Mouse (Mus musculus): Measurements from ENCODE around the gene Gpsm3. TPM values are rescaled to one million over a fixed set of nuclear protein-coding genes. Genes with fewer than 3 reads are reported as not detected.

Gpsm3 gene
- total RNA-seq, 2 experiments from 2014 or later = 5.1 to 5.6 TPM

DNA sequence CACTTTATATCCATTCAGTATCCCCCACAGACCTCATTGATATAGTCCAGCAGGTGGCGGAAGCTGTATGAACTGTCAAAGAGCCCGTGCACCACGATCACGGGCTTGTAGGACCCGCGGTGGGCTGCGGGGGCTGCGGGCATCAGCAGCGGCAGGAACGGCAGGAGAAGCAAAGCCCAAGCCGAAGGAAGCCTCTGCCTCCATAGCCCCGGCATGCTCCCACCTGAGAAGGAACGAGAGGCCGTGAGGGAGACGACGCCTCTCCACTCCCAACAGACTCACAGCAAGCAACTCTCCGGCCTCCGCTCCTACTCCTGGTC lies 37.1 kb downstream of the Gpsm3 start:
- DNase-seq = peak; percentile 52 to 63
- intact Hi-C loops (cut with DNase I) = loop anchor here (2.0 kb wide), 1 partner anchor 18 kb away; the partner anchor contains the start of gene Fkbpl

DNA sequence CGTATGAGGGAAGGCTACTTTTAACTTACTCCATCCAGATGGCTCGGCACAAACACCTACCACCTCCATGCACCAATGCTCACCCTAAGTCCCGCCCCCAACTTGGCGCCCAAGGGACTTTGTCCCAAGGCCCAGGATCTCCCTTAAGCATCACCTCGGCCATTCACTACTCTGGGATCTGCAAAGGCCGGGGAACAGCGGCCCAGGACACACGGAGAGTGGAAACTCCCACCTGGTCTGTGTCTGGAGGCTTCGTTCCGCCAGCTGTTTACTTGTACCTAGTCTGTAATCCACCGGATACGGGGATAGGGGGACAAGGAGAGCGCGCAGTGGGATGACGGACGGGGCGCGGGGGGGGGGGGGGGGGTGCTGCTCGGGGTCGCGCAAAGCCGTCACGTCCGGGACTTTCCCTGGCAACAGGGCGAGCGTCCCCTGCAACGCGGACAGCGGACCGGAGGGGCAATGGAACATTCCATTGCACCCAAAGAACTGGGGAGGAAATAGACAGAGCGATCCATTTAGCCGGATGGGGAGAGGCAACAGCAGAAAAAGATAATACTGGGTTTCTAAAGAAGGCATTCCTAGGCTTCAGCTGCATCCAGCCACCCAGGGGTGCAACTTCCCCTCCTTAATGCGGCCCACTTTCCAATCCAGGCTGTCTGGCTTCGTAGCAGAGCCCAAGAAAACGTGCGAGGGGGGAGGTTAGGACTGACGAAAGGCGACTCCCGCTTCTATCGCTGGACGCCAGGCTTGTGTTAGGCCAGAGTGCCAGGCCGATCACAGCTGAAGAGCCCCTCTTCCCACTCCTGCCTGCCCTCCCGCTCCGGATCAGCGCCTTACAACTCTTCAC lies 37.7 kb downstream of the Gpsm3 start:
- peak; percentile 92 to 93 for DNase-seq
- intact Hi-C loops (cut with DNase I) = loop anchor here (2.0 kb wide), 1 partner anchor 17 kb away; the partner anchor contains the start of gene Fkbpl

DNA sequence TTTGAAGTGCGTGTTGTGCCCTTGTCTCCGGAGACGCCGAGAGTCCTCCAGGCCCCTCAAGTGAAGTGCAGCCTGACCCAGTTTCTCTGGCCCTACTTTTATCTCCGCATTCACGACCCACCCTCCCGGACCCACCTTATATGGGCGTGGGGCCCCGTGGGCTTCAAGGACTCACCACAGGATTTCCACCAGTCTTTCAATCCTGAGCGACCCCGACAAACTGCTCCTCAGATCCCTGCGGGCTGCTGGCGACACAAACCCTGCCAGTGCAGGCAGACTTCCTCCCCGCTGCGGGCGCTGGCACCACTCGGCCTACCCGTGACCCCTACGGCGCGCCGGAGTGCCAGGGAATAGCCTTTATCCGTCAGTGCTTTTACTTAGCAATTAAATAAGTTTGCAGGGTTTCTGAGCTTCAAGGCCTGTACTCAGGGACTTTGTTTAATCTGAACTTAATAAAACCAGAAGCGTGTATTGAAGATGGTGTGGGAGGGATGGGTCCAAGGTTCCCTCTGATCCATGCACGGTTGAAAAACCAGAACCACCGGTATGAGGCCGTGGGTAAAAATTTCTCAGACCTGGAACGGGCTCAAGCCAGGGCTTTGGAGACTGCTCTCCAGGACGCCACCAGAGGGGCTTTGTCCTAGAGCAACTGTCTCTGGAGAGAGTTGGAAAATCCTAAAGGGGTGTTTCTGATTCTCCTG lies 38.5 kb downstream of the Gpsm3 start, which contains the start of gene Ppt2:
Ppt2 (minus strand) TSS at position 568 of the 701 bp plus-strand sequence.
- DNase-seq = peak in 1 of 2 experiments; percentile 75
- intact Hi-C loops (cut with DNase I) = loop anchor here (2.0 kb wide), 1 partner anchor 17 kb away; the partner anchor contains the start of gene Fkbpl

DNA sequence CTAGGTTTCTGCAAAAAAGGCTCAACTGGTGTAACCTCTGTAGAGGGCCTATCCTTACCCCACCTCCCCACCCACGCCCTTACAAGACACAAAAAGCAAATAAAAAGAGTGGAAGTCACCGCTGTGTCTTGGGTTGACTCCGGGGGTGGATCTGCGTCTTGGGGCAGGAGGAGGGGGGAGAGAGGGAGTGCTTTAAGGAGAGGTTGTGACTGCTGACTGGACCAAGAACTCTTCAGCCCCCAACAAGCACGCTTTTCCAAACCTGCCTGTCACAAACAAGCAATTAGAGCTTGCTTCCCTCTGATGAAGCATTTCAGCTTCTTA lies 39.0 kb downstream of the Gpsm3 start:
- no peak for DNase-seq
- intact Hi-C loops (cut with DNase I) = no loop called here

DNA sequence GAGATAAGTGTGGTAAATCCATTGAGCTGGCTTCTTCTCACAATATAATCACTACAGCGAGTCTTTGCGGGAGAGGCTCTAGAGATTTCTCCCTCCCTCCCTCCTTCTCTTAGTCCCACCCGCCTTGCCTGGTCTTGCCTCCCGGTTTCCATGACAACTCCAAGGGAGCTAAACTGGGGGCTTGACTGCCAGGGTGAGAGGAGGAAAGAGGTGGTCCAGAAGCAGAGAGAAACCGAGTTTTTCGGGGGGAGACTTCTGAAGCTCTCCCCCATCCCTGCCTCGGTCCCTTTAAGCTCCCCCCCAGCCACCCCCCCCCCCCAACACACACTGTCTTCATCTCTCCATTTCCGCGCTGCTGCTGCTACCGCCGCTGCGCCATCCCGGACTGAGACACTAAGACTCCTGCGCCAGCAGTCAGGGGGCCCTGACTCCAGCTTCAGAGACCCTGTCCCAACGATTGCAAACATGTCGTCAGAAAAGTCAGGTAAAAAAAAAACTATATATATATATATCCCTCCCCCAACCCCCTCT lies 39.7 kb downstream of the Gpsm3 start, which contains the start of gene Prrt1:
Prrt1 (plus strand) TSS at position 313 of the 531 bp plus-strand sequence.
- DNase-seq = no peak

DNA sequence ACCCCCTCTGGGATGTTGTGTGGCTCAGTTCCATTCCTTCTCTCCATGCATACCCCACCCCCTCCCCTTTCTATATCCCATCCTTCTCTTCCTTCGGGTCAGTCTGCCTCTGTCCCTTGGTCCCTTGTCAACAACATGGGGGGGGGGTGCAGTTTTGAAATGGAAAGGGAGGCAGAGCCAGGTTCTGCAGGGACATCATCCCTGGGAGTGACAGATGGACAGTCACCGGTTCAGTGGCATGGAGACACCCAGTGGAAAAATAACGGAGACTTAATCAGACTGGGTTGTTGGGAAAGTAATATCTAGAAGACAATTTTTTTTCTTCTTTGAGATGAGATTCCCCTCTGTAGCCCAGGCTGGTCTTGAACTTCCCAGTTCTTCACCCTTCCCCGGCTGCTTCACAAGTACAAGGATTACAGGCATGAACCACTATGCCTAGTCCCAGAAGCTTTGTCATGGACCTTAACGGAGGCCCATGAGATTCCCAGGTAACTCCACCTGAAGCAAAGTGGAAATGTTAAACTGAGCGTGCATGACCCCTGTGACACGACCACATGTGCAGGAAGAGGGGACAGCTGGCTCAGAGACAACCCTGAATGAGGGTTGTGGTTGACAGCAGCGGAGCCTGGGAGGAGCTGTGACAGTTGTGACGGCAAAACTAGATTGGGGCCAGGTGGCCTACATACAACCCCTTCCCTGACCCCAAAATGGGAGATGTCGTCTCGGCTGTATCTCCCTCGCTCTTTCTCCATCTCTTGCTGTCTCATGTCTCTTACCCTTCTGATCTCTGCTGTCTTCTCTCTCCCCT lies 40.4 kb downstream of the Gpsm3 start:
- intact Hi-C loops (cut with DNase I) = no loop called here
- no peak for DNase-seq

More for the DNA sequence above, 39.7 kb downstream of the Gpsm3 start, which contains the start of gene Prrt1:
- intact Hi-C loops (cut with DNase I) = no loop called here

DNA sequence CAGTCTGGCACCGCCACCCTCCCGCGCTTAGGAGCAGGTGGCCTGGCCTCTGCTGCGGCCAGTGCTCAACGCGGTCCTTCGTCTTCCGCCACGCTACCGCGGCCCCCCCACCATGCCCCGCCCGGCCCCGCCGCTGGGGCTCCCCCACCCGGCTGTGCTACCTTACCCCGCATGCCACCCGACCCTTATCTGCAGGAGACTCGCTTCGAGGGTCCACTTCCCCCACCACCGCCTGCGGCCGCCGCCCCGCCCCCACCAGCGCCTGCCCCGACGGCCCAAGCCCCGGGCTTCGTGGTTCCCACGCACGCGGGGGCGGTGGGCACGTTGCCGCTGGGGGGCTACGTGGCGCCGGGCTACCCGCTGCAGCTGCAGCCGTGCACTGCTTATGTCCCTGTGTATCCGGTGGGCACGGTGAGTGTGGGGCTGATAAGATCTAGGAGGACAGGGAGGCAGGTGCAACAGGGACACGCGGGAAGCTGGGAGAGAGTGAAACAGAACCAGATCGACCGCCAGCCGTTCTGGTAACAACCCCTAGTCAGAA lies 41.2 kb downstream of the Gpsm3 start:
- intact Hi-C loops (cut with DNase I) = no loop called here
- DNase-seq = no peak

DNA sequence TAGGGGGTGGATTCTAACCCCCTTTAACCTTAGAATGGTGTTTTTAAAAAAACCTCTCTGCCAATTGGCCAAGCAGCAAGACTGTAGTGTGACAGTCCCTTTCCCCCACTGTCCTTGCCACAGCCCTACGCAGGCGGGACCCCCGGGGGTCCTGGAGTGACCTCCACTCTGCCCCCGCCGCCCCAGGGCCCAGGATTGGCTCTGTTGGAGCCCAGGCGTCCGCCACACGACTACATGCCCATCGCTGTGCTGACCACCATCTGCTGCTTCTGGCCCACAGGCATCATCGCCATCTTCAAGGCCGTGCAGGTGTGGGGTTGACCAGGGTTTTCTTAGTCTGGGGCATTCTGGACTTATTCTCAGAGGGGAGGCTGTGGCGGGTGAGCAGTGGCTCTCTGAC lies 42.0 kb downstream of the Gpsm3 start:
- intact Hi-C loops (cut with DNase I) = no loop called here
- DNase-seq = no peak

DNA sequence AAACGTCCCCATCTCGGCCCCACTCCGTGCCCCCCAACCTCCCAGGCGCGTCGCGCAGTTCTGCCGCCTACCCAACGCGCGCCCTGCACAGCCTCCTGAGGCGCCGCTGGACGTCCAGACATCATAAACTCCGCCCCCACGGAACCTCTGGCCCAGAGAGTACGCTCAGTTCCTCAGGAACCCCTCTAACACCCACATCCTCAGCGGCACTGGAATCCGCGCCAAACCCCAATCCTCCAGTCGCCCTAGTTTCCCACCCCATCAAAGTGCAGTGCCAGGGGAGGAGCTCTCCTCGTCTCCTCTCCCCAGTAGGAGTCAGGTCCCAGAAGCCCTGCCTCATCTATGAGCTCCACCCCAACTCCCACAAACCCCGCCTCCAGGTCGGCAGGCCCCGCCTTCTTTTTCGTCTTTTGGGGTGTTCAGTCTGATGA lies 42.7 kb downstream of the Gpsm3 start:
- peak; percentile 72 to 81 for DNase-seq
- intact Hi-C loops (cut with DNase I) = no loop called here

DNA sequence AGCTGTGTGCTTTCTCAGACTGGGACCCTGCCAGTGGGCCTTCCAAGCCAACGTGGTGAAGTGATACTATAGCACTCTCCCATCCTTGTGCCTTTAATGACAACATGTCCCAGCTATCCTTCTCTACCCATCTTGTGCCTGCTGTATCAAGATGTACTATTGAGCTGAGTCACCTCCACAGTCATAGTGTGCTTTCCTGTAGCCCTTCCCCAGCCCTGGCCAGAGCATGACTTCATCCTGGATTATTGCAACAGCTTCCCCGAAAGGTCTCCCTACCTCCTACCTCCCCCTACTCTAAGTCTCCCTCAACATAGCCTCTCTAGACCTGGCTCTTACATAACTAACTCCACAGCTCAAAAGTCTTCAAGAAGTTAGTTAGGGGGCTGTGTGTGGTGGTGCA lies 46.1 kb downstream of the Gpsm3 start:
- intact Hi-C loops (cut with DNase I) = no loop called here
- DNase-seq = no peak

DNA sequence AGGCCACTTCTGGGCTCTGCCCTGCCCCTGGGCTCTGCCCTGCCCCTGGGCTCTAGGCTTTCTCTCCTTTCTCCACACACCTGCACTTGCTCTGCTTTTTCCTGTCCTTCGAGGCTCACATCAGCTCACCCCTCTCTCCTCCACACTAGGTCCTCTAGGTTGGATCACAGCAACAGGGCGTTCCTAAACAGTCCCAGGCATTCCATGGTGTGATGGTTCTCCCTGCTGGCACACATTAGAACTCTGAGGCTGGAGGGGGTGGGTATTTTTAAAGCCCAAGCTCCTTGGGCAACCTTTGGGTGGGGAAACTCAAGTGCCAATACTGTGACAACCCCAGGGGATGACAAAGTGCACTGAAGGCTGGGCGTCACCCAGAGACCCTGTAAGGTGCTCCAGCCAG lies 47.9 kb downstream of the Gpsm3 start:
- intact Hi-C loops (cut with DNase I) = no loop called here
- DNase-seq = no peak

DNA sequence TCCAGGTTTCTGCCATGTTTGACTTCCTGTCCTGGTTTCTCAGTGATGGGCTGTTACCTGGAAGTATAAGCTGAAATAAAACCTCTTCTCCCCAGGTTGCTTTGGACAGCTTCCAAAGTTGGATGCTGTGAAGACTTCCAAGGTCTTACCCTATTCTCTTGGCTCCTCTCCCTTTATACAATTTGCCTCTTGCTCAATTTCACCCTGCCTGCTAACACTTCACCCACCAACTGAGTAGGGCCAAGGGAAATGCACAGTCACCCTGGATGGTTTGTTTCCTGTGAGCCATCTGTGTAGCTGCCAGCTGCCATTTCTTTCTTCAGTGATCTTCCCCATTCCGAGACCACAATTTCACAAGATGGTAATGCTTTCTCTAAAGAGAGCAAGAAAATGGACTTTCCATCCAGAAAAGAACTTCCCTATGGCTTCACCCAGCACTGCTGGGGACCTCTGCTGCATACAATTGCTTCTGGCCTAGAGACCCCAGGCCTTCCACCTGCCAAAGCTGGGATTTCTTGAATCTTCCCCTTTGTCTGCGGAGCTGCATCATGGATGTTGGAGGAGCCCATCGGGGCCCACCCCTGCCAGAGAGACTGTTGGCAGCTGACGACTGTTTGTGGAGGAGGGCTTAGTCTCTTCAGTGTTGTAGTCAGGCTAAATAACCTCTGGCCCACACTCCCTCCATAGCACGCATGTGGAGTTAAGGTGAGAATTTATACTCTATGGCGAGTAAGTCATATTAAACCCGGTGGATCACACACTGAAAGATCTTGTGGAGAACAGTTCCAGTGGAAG lies 50.1 kb downstream of the Gpsm3 start:
- DNase-seq = no peak

DNA sequence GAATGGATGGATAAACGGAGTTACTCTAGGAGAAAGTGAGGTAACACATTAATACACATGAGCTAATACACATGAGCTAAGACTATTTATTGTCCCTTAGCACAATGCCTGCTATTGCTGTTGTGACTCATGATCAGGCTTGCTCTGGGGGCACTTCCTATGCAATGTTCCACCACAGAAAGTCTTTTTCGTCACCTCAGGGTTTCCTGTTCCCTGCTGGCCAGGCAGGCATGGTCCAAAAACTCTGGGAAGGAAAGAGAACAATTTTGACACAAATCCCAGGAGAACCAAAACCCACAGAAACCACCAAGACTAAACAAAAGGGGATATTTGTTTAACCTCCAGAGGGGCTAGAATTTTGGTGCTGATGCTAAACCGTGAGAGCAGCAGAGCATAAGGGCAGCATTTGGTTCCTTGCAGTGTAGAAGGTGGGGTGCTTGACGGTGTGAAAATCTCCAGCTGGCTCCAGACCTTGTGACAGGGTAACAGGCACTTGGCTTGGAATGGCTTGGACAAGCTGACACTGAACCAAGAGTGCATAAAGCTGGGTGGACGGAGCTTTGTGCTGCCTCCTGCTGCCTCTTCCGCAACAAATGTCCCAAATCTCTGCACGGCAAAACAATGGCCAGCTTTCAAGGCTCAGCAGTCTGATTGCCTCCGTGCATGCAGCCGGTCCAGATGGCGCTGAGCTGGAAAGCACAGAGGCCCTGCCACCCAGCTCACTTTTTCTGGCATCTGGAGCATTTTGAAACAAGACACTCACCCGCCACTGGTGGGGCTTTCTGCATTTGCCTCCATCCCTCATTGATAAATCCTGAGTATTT lies 51.4 kb downstream of the Gpsm3 start:
- intact Hi-C loops (cut with DNase I) = loop anchor here (5.0 kb wide), 1 partner anchor 291 kb away; the partner anchor contains the start of gene Neu1
- peak; percentile 73 to 75 for DNase-seq

More for the DNA sequence above, 50.1 kb downstream of the Gpsm3 start:
- intact Hi-C loops (cut with DNase I) = loop anchor here (5.0 kb wide), 1 partner anchor 293 kb away; the partner anchor contains the start of gene Neu1

Other genes with a start within 250 kb of the Gpsm3 start
- gene Btnl2, start 235.0 kb upstream of the Gpsm3 start, total RNA-seq (2021) = under 1 TPM; 0.22 to 0.30 TPM
- not detected for gene Btnl1, start 212.7 kb upstream of the Gpsm3 start, total RNA-seq (2021)
- gene BC051142, start 191.0 kb upstream of the Gpsm3 start, total RNA-seq (2021) = not detected
- gene Btnl4, start 112.5 kb upstream of the Gpsm3 start, total RNA-seq (2021) = not detected
- gene Btnl6, start 72.5 kb upstream of the Gpsm3 start, total RNA-seq (2021) = not detected
- 10 to 100 TPM; 41.8 to 56.5 TPM for gene Notch4, start 25.5 kb upstream of the Gpsm3 start, total RNA-seq (2021)
- 10 to 100 TPM; 26.1 to 30.4 TPM for gene Pbx2, start 1.5 kb downstream of the Gpsm3 start, total RNA-seq (2021)
- gene Ager, start 8.1 kb downstream of the Gpsm3 start, total RNA-seq (2021) = 1 to 10 TPM; 1.1 to 1.6 TPM
- gene Rnf5, start 13.9 kb downstream of the Gpsm3 start, total RNA-seq (2021) = 10 to 100 TPM; 37.0 to 39.2 TPM
- gene Agpat1, start 14.5 kb downstream of the Gpsm3 start, total RNA-seq (2021) = 10 to 100 TPM; 54.4 to 56.5 TPM
- 1 to 10 TPM; 2.1 to 3.5 TPM for gene Egfl8, start 26.2 kb downstream of the Gpsm3 start, total RNA-seq (2021)
- gene Ppt2, start 38.7 kb downstream of the Gpsm3 start, total RNA-seq (2021) = 10 to 100 TPM; 39.0 to 45.7 TPM
- 1 to 10 TPM in 1 of 2 experiments, under 1 TPM in 1; 0.89 to 1.2 TPM for gene Prrt1, start 39.7 kb downstream of the Gpsm3 start, total RNA-seq (2021)
- 1 to 10 TPM; 8.5 to 9.9 TPM for gene Fkbpl, start 55.0 kb downstream of the Gpsm3 start, total RNA-seq (2021)
- gene Atf6b, start 57.3 kb downstream of the Gpsm3 start, total RNA-seq (2021) = 10 to 100 TPM; 19.0 to 19.3 TPM
- gene Tnxb, start 80.7 kb downstream of the Gpsm3 start, total RNA-seq (2021) = 10 to 100 TPM; 63.9 to 66.5 TPM
- gene C4b, start 154.1 kb downstream of the Gpsm3 start, total RNA-seq (2021) = 10 to 100 TPM; 15.8 to 19.5 TPM
- not detected for gene Cyp21a1, start 214.8 kb downstream of the Gpsm3 start, total RNA-seq (2021)
- 10 to 100 TPM; 12.5 to 13.5 TPM for gene Stk19, start 247.1 kb downstream of the Gpsm3 start, total RNA-seq (2021)
- 10 to 100 TPM; 16.9 to 20.5 TPM for gene Dxo, start 247.2 kb downstream of the Gpsm3 start, total RNA-seq (2021)

Data from heart, postnatal 10 days (tissue).